ENCODE assay signal across 8 mouse cellular contexts in the genomic region with DNA sequence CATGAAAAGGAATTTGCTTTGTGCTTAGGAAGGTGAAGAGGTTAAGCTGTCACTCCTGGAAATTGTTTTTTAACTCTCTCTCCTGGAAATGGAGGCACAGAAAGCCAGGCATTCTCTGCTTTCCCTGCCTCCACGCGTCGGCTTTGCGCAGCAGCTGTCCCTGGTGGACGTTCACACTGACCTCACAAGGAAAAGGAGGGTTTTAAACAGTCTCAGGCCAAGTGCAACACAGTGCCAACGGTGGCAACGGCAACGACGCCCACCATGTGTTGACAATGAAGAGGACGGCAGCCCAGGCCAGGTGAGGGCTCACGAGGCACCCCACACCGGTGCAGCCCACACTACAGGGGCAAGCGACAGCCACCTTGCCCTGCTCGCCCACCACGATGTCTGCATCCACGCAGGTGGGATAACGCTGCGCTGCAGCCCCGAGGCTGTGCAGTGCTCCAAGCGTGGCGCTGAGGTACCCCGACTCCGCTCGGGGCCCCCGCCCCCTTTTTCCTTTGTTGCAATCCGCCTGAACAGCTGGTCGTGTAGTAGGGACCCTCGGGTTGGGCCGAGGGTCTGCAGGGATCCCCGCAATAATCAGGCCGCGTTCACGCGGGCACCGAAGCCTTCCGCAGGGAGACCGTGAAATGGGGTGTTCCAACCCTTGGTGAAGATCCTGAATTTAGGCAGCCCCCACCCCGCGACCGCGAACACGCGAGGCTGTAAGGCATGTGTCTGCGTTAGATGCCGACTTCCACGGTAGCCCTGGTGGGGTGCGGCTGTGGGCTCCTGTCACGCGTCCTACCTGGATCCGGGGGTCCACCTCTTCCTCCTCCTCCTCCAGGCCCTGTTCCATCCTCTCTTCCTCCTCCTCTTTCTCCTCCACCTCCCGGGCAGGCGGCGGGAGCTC. TPM values are rescaled to one million over a fixed set of nuclear protein-coding genes. Genes with fewer than 3 reads are reported as not detected.
DNase-seq lines count a peak whose midpoint lies in the region; ATAC-seq and TF ChIP-seq lines count a peak whose summit lies in the region.

No protein-coding gene starts in this region.

- H3K27ac ChIP-seq in liver, adult 2 months (replicated peaks; ENCODE audit: insufficient read depth, low read depth, low read length): peak overlapping the region; percentile 72
- peak overlapping the region; percentile 85 for H3K27ac ChIP-seq in forebrain, embryonic 10.5 days
- no peak overlapping the region for H3K27ac ChIP-seq in liver, embryonic 14.5 days

- TF ChIP-seq POLR2A in liver, adult 2 months (IDR thresholded peaks at IDR 0.05; ENCODE audit: extremely low read depth, insufficient read depth, low read length): peak; percentile 31; the same call in 1 of the 2 replicates

- H3K9ac ChIP-seq in liver, adult 2 months (ENCODE audit: low read depth, low read length): peak overlapping the region; percentile 94
- peak overlapping the region; percentile 55 for H3K9ac ChIP-seq in liver, embryonic 14.5 days (replicated peaks)

- H3K4me3 ChIP-seq in liver, adult 2 months (ENCODE audit: insufficient read depth, low read depth, low read length): peak overlapping the region; percentile 60
- H3K4me3 ChIP-seq in forebrain, embryonic 10.5 days: peak overlapping the region; percentile 72
- peak overlapping the region; percentile 49 to 59 for H3K4me3 ChIP-seq in liver, embryonic 14.5 days (ENCODE audit: insufficient read depth in 1 of 2, low read depth in 2 of 2, low read length in 2 of 2)

- H3K79me2 ChIP-seq in liver, adult 2 months (ENCODE audit: control insufficient read depth, insufficient read depth, low read length): peaks cover 12% of the 10 kb centered on the region; the same call in 1 of the 2 replicates

- peak overlapping the region; percentile 74 for H3K4me2 ChIP-seq in liver, embryonic 14.5 days (ENCODE audit: low read depth)

- no peaks in the 10 kb centered on the region for H3K36me3 ChIP-seq in liver, adult 2 months (ENCODE audit: control insufficient read depth, insufficient read depth, low read length)
- H3K36me3 ChIP-seq in forebrain, embryonic 10.5 days (replicated peaks): no peaks in the 10 kb centered on the region
- no peaks in the 10 kb centered on the region for H3K36me3 ChIP-seq in liver, embryonic 14.5 days (replicated peaks; ENCODE audit: control insufficient read depth, insufficient read depth, low read depth)

- peak; percentile 56 for DNase-seq in liver, adult 2 months (ENCODE audit: extremely low read depth, low read depth, low spot score)
- DNase-seq in liver: no peak
- peak; percentile 47 for DNase-seq in forebrain, embryonic 10.5 days (ENCODE audit: extremely low spot score, low spot score)
- no peak for DNase-seq in liver, embryonic 14.5 days (ENCODE audit: low read depth in 3 of 3, low spot score in 3 of 3)
- DNase-seq in retina, embryonic 14.5 days (ENCODE audit: low spot score): peak; percentile 57
- no peak for DNase-seq in natural killer cell, adult 2 months (ENCODE audit: low spot score in 2 of 2)

- TF ChIP-seq CTCF in liver, adult 2 months (IDR thresholded peaks at IDR 0.05; ENCODE audit: low read depth, low read length): peak; percentile 39
- TF ChIP-seq CTCF in liver, embryonic 14.5 days (IDR thresholded peaks at IDR 0.05; ENCODE audit: low read depth): no peak

- under 1% methylated on average over 53 of the region's 53 CpGs for WGBS in liver, adult 2 months
- WGBS in forebrain, embryonic 10.5 days: 1% methylated on average over 53 of the region's 53 CpGs
- WGBS in liver, embryonic 14.5 days (ENCODE audit: insufficient replicate concordance): 4% methylated on average over 53 of the region's 53 CpGs

- H3K9me3 ChIP-seq in forebrain, embryonic 10.5 days: no peaks in the 10 kb centered on the region
- no peaks in the 10 kb centered on the region for H3K9me3 ChIP-seq in liver, embryonic 14.5 days (ENCODE audit: control insufficient read depth, low read length)

- ATAC-seq in activated CD4-positive, CD25-positive, alpha-beta regulatory T cell, adult 4 months: peak; percentile 3
- ATAC-seq in inflammation-experienced regulatory T-cells, adult 6 months: peak; percentile 8
- no peak for ATAC-seq in liver, embryonic 14.5 days (ENCODE audit: insufficient read depth)

- no peak for TF ChIP-seq EP300 in liver, embryonic 14.5 days (IDR thresholded peaks at IDR 0.05; ENCODE audit: low read depth)

- peaks cover 27% of the 10 kb centered on the region for H3K4me1 ChIP-seq in liver, adult 2 months (ENCODE audit: control insufficient read depth, insufficient read depth, low read length)
- H3K4me1 ChIP-seq in forebrain, embryonic 10.5 days: peaks cover 49% of the 10 kb centered on the region
- peaks cover 6 to 21% of the 10 kb centered on the region in 2 experiments for H3K4me1 ChIP-seq in liver, embryonic 14.5 days (replicated peaks; ENCODE audit: control insufficient read depth in 2 of 2, insufficient read depth in 2 of 2, low read length in 1 of 2)

- H3K27me3 ChIP-seq in liver, adult 2 months (ENCODE audit: control insufficient read depth, insufficient read depth, low read length): no peaks in the 10 kb centered on the region
- peaks cover 40% of the 10 kb centered on the region for H3K27me3 ChIP-seq in forebrain, embryonic 10.5 days (ENCODE audit: poor library complexity, severe bottlenecking)
- peaks cover 18% of the 10 kb centered on the region for H3K27me3 ChIP-seq in liver, embryonic 14.5 days (ENCODE audit: control insufficient read depth, insufficient read depth, low read length)

RNA-seq across cellular contexts. Expression of a gene that starts 0.6 kb away (rescaled TPM):
- 37.1 and 37.7 TPM in 2 replicates for total RNA-seq in liver, adult 2 months (2014; rRNA removed)
- 22.6 and 26.1 TPM in 2 replicates for polyA plus RNA-seq in liver, adult 2 months (2012; rRNA removed)
- polyA plus RNA-seq in activated CD4-positive, CD25-positive, alpha-beta regulatory T cell, adult 4 months (2017; shearing (Covaris generic)): 10 to 100 TPM; 13.1 to 13.9 TPM
- 17.6 and 18.3 TPM in 2 replicates for polyA plus RNA-seq in forebrain, embryonic 10.5 days (2016; fragmentation: Nextera tagmentation; extraction: Ambion mirVana)
- polyA plus RNA-seq in inflammation-experienced regulatory T-cells, adult 6 months (2017; shearing (Covaris generic)): 10 to 100 TPM in 1 of 3 experiments, 1 to 10 TPM in 2; 5.4 to 11.5 (median 7.1) TPM
- 9.8 and 14.7 TPM in 2 replicates for polyA plus RNA-seq in liver, embryonic 14.5 days (2012; rRNA removed)
- 6.4 and 6.9 TPM in 2 replicates for polyA plus RNA-seq in liver, embryonic 14.5 days (2014; fragmentation: Nextera tagmentation; extraction: Ambion mirVana)

RNA-seq across cellular contexts. Expression of a gene that starts 58.9 kb away (rescaled TPM):
- total RNA-seq in liver, adult 2 months (2014; rRNA removed): 10.8 and 14.6 TPM in 2 replicates
- polyA plus RNA-seq in liver, adult 2 months (2012; rRNA removed): 24.1 and 24.4 TPM in 2 replicates
- polyA plus RNA-seq in activated CD4-positive, CD25-positive, alpha-beta regulatory T cell, adult 4 months (2017; shearing (Covaris generic)): 10 to 100 TPM; 12.2 to 13.5 TPM
- 28.4 and 29.1 TPM in 2 replicates for polyA plus RNA-seq in forebrain, embryonic 10.5 days (2016; fragmentation: Nextera tagmentation; extraction: Ambion mirVana)
- 10 to 100 TPM; 10.5 to 12.2 (median 10.7) TPM for polyA plus RNA-seq in inflammation-experienced regulatory T-cells, adult 6 months (2017; shearing (Covaris generic))
- polyA plus RNA-seq in liver, embryonic 14.5 days (2012; rRNA removed): 23.0 and 30.3 TPM in 2 replicates
- polyA plus RNA-seq in liver, embryonic 14.5 days (2014; fragmentation: Nextera tagmentation; extraction: Ambion mirVana): 20.9 and 23.1 TPM in 2 replicates

RNA-seq across cellular contexts. Expression of a gene that starts 59.6 kb away (rescaled TPM):
- 11.2 and 11.9 TPM in 2 replicates for total RNA-seq in liver, adult 2 months (2014; rRNA removed)
- polyA plus RNA-seq in liver, adult 2 months (2012; rRNA removed): 2.6 and 5.4 TPM in 2 replicates
- 10 to 100 TPM; 68.1 to 79.9 TPM for polyA plus RNA-seq in activated CD4-positive, CD25-positive, alpha-beta regulatory T cell, adult 4 months (2017; shearing (Covaris generic))
- polyA plus RNA-seq in forebrain, embryonic 10.5 days (2016; fragmentation: Nextera tagmentation; extraction: Ambion mirVana): 79.1 and 79.9 TPM in 2 replicates
- polyA plus RNA-seq in inflammation-experienced regulatory T-cells, adult 6 months (2017; shearing (Covaris generic)): 10 to 100 TPM; 64.3 to 67.8 (median 65.6) TPM
- polyA plus RNA-seq in liver, embryonic 14.5 days (2012; rRNA removed): 5.4 and 9.6 TPM in 2 replicates
- 28.9 and 30.5 TPM in 2 replicates for polyA plus RNA-seq in liver, embryonic 14.5 days (2014; fragmentation: Nextera tagmentation; extraction: Ambion mirVana)

Comparison
In these comparisons a context has a peak if more than half of its experiments do, and no peak if none do; other contexts are left out.
1. DNase-seq: peak in liver, adult 2 months (single experiment), forebrain, embryonic 10.5 days (single experiment) and retina, embryonic 14.5 days (single experiment); none in liver (single experiment), liver, embryonic 14.5 days (0 of 3) and natural killer cell, adult 2 months (0 of 2).
2. Peak in every context shown above with its lines, with median percentiles within 50 percentile points of each other: H3K4me3 ChIP-seq.